Mouse (Mus musculus): ENCODE results near the gene P4hb.

P4hb gene

DNA sequence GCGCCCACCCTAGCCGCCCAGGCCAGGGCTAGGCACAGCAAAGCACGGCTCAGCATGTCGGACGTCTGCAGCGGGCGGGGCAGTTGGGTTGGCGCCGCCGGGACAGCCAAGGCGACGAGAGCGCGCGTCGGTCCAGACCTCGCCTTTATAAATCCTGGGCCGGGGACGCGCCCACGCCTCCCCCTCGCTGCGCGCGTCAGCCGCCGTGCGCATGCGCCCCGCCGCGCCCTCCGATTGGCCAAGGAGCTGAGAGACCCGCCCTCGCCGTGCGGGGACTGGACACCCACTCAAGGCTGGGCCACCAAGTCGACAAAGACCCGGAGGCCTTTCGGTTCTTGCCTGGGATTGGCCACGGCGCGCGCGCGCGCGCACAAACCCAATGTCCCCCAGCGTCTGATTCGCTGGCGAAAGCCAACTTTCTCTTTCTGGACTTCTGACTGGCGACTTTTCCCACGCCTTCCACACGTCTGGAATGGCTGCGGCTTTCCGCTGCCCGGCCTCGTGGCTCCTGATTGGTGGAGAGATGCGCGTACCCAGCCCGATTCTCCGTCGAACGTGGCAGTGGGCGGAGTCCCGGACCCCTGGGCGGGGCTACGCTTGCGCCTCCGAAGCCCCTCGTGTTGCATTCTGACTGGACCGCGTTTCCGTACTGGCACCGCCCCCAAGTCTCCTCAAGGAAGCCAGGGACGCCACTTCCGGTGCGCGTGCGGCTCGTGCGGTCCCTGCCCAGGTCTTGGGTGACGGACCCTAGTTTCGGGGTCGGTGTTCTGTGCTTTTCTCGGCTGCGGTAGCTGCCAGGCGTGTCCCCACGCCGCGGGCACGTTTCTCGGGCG lies at the start of gene P4hb:
Gene P4hb, minus strand, starts transcription at position 502 of the 833 bp plus-strand sequence.
- Histone ChIP-seq H3K27me3 (ENCODE audit: insufficient read depth, low read length) (no peaks in the 10 kb centered on the region), H3K4me3 (replicated peaks; ENCODE audit: low read length) (peak within 1 kb of the TSS; percentile 99), H3K36me3 (ENCODE audit: insufficient read depth, low read length) (peaks cover 60% of the 10 kb centered on the region), H3K4me1 (replicated peaks; ENCODE audit: low read depth, low read length) (peaks cover 54% of the 10 kb centered on the region), H3K9me3 (ENCODE audit: low read length) (no peaks in the 10 kb centered on the region)
- TF ChIP-seq POU5F1 (IDR thresholded peaks at IDR 0.05; ENCODE audit: borderline replicate concordance, low read length) = no peak
- TF ChIP-seq CTCF (conservative IDR thresholded peaks at IDR 0.05; ENCODE audit: low read length) = no peak
- TF ChIP-seq NANOG (IDR thresholded peaks at IDR 0.05; ENCODE audit: borderline replicate concordance, low read length) = no peak

GRCm38 (mm10) chr11:120622805-120623204 lies 49.8 kb upstream of the P4hb start:
- H3K27me3 ChIP-seq (ENCODE audit: insufficient read depth, low read length) = no peaks in the 10 kb centered on the region
- H3K4me1 ChIP-seq (replicated peaks; ENCODE audit: low read depth, low read length) = peaks cover 79% of the 10 kb centered on the region
- TF ChIP-seq POU5F1 (IDR thresholded peaks at IDR 0.05; ENCODE audit: borderline replicate concordance, low read length) (no peak), NANOG (IDR thresholded peaks at IDR 0.05; ENCODE audit: borderline replicate concordance, low read length) (no peak), CTCF (conservative IDR thresholded peaks at IDR 0.05; ENCODE audit: low read length) (no peak)
- peaks cover 79% of the 10 kb centered on the region for H3K36me3 ChIP-seq (ENCODE audit: insufficient read depth, low read length)
- H3K9me3 ChIP-seq (ENCODE audit: low read length) = no peaks in the 10 kb centered on the region
- no peak overlapping the region for H3K4me3 ChIP-seq (replicated peaks; ENCODE audit: low read length)

GRCm38 (mm10) chr11:120620195-120620594 lies 47.1 kb upstream of the P4hb start:
- Histone ChIP-seq H3K4me3 (replicated peaks; ENCODE audit: low read length) (peak overlapping the region; percentile 39), H3K27me3 (ENCODE audit: insufficient read depth, low read length) (no peaks in the 10 kb centered on the region), H3K36me3 (ENCODE audit: insufficient read depth, low read length) (peaks cover 66% of the 10 kb centered on the region), H3K4me1 (replicated peaks; ENCODE audit: low read depth, low read length) (peaks cover 75% of the 10 kb centered on the region), H3K9me3 (ENCODE audit: low read length) (no peaks in the 10 kb centered on the region)
- TF ChIP-seq CTCF (conservative IDR thresholded peaks at IDR 0.05; ENCODE audit: low read length) (no peak), POU5F1 (IDR thresholded peaks at IDR 0.05; ENCODE audit: borderline replicate concordance, low read length) (no peak), NANOG (IDR thresholded peaks at IDR 0.05; ENCODE audit: borderline replicate concordance, low read length) (no peak)

- Histone ChIP-seq H3K27me3 (ENCODE audit: insufficient read depth, low read length) (no peaks in the 10 kb centered on the region), H3K9me3 (ENCODE audit: low read length) (no peaks in the 10 kb centered on the region), H3K4me1 (replicated peaks; ENCODE audit: low read depth, low read length) (peaks cover 80% of the 10 kb centered on the region), H3K4me3 (replicated peaks; ENCODE audit: low read length) (peak overlapping the region; percentile 95), H3K36me3 (ENCODE audit: insufficient read depth, low read length) (peaks cover 78% of the 10 kb centered on the region)
- TF ChIP-seq POU5F1 (IDR thresholded peaks at IDR 0.05; ENCODE audit: borderline replicate concordance, low read length) = no peak
- TF ChIP-seq NANOG (IDR thresholded peaks at IDR 0.05; ENCODE audit: borderline replicate concordance, low read length) = no peak
- TF ChIP-seq CTCF (conservative IDR thresholded peaks at IDR 0.05; ENCODE audit: low read length) = no peak
These were observed 45.8 kb upstream of the P4hb start for GRCm38 (mm10) chr11:120618619-120619535.

GRCm38 (mm10) chr11:120617519-120618112 lies 44.6 kb upstream of the P4hb start, which contains the start of gene Pcyt2:
Gene Pcyt2, minus strand, starts transcription at chr11:120617936.
- Histone ChIP-seq H3K9me3 (ENCODE audit: low read length) (no peaks in the 10 kb centered on the region), H3K4me1 (replicated peaks; ENCODE audit: low read depth, low read length) (peaks cover 86% of the 10 kb centered on the region), H3K27me3 (ENCODE audit: insufficient read depth, low read length) (no peaks in the 10 kb centered on the region), H3K36me3 (ENCODE audit: insufficient read depth, low read length) (peaks cover 81% of the 10 kb centered on the region), H3K4me3 (replicated peaks; ENCODE audit: low read length) (peak within 1 kb of the TSS; percentile 95)
- TF ChIP-seq POU5F1 (IDR thresholded peaks at IDR 0.05; ENCODE audit: borderline replicate concordance, low read length) = no peak
- TF ChIP-seq NANOG (IDR thresholded peaks at IDR 0.05; ENCODE audit: borderline replicate concordance, low read length) = no peak
- TF ChIP-seq CTCF (conservative IDR thresholded peaks at IDR 0.05; ENCODE audit: low read length) = no peak

DNA sequence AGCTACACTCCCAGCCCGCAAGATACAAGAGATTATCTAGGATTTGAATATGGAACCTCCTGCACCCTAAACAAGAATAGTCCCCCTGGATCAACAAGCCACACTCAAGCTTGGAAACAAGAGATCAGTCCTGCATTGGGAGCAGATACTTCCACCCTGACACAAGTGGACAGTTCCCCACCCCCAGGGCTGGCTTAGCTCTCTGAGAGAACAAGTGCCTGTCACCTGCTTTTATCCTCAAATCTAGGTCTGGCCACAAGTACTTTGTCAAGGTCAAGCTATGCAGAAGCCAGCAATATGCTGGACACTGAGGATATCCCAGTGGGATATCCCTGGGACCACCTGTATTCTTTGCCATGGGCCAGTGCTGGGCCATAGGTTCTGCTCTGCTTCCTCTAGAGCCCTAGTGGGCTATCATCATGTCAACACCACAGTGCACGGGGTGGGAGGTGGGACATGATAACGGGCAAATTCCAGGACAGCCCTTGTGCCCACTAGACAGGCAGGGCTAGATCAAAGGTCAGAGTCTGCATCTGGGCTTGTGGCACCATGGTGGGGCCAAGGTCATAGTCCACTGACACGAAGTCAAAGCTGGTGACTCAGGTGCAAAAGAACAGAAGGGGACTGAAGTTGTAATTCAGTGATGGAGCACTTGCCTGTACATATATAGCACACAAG lies 43.7 kb upstream of the P4hb start:
- Histone ChIP-seq H3K4me1 (replicated peaks; ENCODE audit: low read depth, low read length) (peaks cover 85% of the 10 kb centered on the region), H3K4me3 (replicated peaks; ENCODE audit: low read length) (peak overlapping the region; percentile 95), H3K27me3 (ENCODE audit: insufficient read depth, low read length) (no peaks in the 10 kb centered on the region), H3K36me3 (ENCODE audit: insufficient read depth, low read length) (peaks cover 82% of the 10 kb centered on the region), H3K9me3 (ENCODE audit: low read length) (no peaks in the 10 kb centered on the region)
- TF ChIP-seq NANOG (IDR thresholded peaks at IDR 0.05; ENCODE audit: borderline replicate concordance, low read length) = no peak
- TF ChIP-seq CTCF (conservative IDR thresholded peaks at IDR 0.05; ENCODE audit: low read length) = no peak
- TF ChIP-seq POU5F1 (IDR thresholded peaks at IDR 0.05; ENCODE audit: borderline replicate concordance, low read length) = no peak

GRCm38 (mm10) chr11:120615606-120616203 lies 42.7 kb upstream of the P4hb start:
- peaks cover 86% of the 10 kb centered on the region for H3K4me1 ChIP-seq (replicated peaks; ENCODE audit: low read depth, low read length)
- H3K27me3 ChIP-seq (ENCODE audit: insufficient read depth, low read length) = no peaks in the 10 kb centered on the region
- H3K4me3 ChIP-seq (replicated peaks; ENCODE audit: low read length) = peak overlapping the region; percentile 17; the same call in 1 of the 2 replicates
- TF ChIP-seq NANOG (IDR thresholded peaks at IDR 0.05; ENCODE audit: borderline replicate concordance, low read length) = no peak
- H3K9me3 ChIP-seq (ENCODE audit: low read length) = no peaks in the 10 kb centered on the region
- peaks cover 82% of the 10 kb centered on the region for H3K36me3 ChIP-seq (ENCODE audit: insufficient read depth, low read length)

Data from E14TG2a.4 (cell line).